Mouse (Mus musculus) liver, adult (tissue): ENCODE results near the gene Trpm6.

ENCODE experiments used
- GATA4 ChIP-seq: IDR thresholded peaks from 2 replicates; pipeline ENCODE4 v1.6.1; 2014; ENCODE audit warnings: mild to moderate bottlenecking, low read length; ENCODE audit not compliant: insufficient replicate concordance

The Trpm6 gene

GRCm38 (mm10) chr19:18749598-18750339 is at the start of gene Trpm6:
Gene Trpm6 (plus strand): TSS chr19:18749983.
- no peak for TF ChIP-seq GATA4

- no peak for TF ChIP-seq GATA4
These were observed 41.7 kb upstream of the Trpm6 start for GRCm38 (mm10) chr19:18708101-18708500.

- no peak for TF ChIP-seq GATA4
These were observed 38.9 kb upstream of the Trpm6 start for GRCm38 (mm10) chr19:18710903-18711302.

GRCm38 (mm10) chr19:18711589-18711988 is 38.2 kb upstream of the Trpm6 start:
- TF ChIP-seq GATA4, result no peak

- no peak for TF ChIP-seq GATA4
These were observed 37.5 kb upstream of the Trpm6 start for GRCm38 (mm10) chr19:18712153-18712865.

- TF ChIP-seq GATA4, result peak; percentile 34; the same call in 1 of the 2 replicates
These were observed 36.9 kb upstream of the Trpm6 start, which contains the start of gene D030056L22Rik for GRCm38 (mm10) chr19:18712866-18713300. Gene D030056L22Rik (plus strand): TSS chr19:18713193.

GRCm38 (mm10) chr19:18716374-18716773 is 33.4 kb upstream of the Trpm6 start:
- no peak for TF ChIP-seq GATA4

- TF ChIP-seq GATA4, result no peak
These were observed 29.4 kb upstream of the Trpm6 start for GRCm38 (mm10) chr19:18720337-18720736.

GRCm38 (mm10) chr19:18725186-18725585 is 24.6 kb upstream of the Trpm6 start:
- TF ChIP-seq GATA4, result no peak

GRCm38 (mm10) chr19:18730255-18730654 is 19.5 kb upstream of the Trpm6 start:
- TF ChIP-seq GATA4, result no peak

- no peak for TF ChIP-seq GATA4
These were observed 18.7 kb upstream of the Trpm6 start for GRCm38 (mm10) chr19:18731077-18731476.

- no peak for TF ChIP-seq GATA4
These were observed 13.9 kb upstream of the Trpm6 start for GRCm38 (mm10) chr19:18735901-18736300.

GRCm38 (mm10) chr19:18739146-18739545 is 10.6 kb upstream of the Trpm6 start:
- no peak for TF ChIP-seq GATA4

GRCm38 (mm10) chr19:18743946-18744345 is 5.8 kb upstream of the Trpm6 start:
- no peak for TF ChIP-seq GATA4

- no peak for TF ChIP-seq GATA4
These were observed 3.0 kb upstream of the Trpm6 start for GRCm38 (mm10) chr19:18746576-18747340.
